Mouse (Mus musculus) embryonic facial prominence, embryonic 13.5 days (tissue): ENCODE results near the gene Limd2. TPM values are rescaled to one million over a fixed set of nuclear protein-coding genes. Genes with fewer than 3 reads are reported as not detected.
"Not testable (repeated sequence)": the region's sequence is repeated elsewhere in the genome, so short reads cannot be mapped to it uniquely, and the experiment has no call there.

ENCODE experiments used
- ATAC-seq: fragments of 200-750 bp; cut with Nextera tagmentation; 2 replicates; pipeline ENCODE4 v1.8.0; 2017; ENCODE audit warnings: low read depth; ENCODE audit not compliant: insufficient number of reproducible peaks, insufficient read depth, low FRiP score, low TSS enrichment
- H3K27ac ChIP-seq: fragments of 300-500 bp; sonication (generic); 2 replicates; pipeline ENCODE4 v1.5.1; 2015; ENCODE audit warnings: moderate library complexity, mild to moderate bottlenecking, inconsistent platforms
- H3K27me3 ChIP-seq: fragments of 300-500 bp; sonication (generic); 2 replicates; pipeline ENCODE4 v1.6.1; 2015; ENCODE audit warnings: mild to moderate bottlenecking, inconsistent platforms
- H3K36me3 ChIP-seq: fragments of 300-500 bp; sonication (generic); 2 replicates; pipeline ENCODE4 v1.6.1; 2015; ENCODE audit warnings: mild to moderate bottlenecking, inconsistent platforms
- H3K4me1 ChIP-seq: fragments of 300-500 bp; sonication (generic); 2 replicates; pipeline ENCODE4 v1.6.1; 2015; ENCODE audit warnings: inconsistent platforms
- H3K4me2 ChIP-seq: fragments of 300-500 bp; sonication (generic); 2 replicates; pipeline ENCODE4 v1.6.1; 2015; ENCODE audit warnings: moderate library complexity, mild to moderate bottlenecking, inconsistent platforms
- H3K4me3 ChIP-seq: fragments of 300-500 bp; sonication (generic); 2 replicates; pipeline ENCODE4 v1.5.1; 2015; ENCODE audit warnings: mild to moderate bottlenecking, inconsistent platforms
- H3K9ac ChIP-seq: fragments of 300-500 bp; sonication (generic); 2 replicates; pipeline ENCODE4 v1.6.1; 2015; ENCODE audit warnings: mild to moderate bottlenecking, inconsistent platforms
- H3K9me3 ChIP-seq: fragments of 300-500 bp; sonication (generic); 2 replicates; pipeline ENCODE4 v1.6.1; 2016; ENCODE audit warnings: inconsistent platforms
- WGBS: fragments of 180-500 bp; shearing (Covaris S2); methylation state at CpG from one replicate; pipeline ENCODE4 v1.1.7; 2015; ENCODE audit warnings: mixed read lengths; 5-methylcytosine and 5-hydroxymethylcytosine counted together
- polyA plus RNA-seq: library from polyadenylated mRNA; unstranded; fragments of >200 nt; fragmentation: Nextera tagmentation; extraction: Ambion mirVana; gene quantifications from 2 replicates; pipeline ENCODE4 v1.2.1, GENCODE M21; 2015

Gene Limd2
- 367 and 452 TPM in 2 replicates for polyA plus RNA-seq

DNA sequence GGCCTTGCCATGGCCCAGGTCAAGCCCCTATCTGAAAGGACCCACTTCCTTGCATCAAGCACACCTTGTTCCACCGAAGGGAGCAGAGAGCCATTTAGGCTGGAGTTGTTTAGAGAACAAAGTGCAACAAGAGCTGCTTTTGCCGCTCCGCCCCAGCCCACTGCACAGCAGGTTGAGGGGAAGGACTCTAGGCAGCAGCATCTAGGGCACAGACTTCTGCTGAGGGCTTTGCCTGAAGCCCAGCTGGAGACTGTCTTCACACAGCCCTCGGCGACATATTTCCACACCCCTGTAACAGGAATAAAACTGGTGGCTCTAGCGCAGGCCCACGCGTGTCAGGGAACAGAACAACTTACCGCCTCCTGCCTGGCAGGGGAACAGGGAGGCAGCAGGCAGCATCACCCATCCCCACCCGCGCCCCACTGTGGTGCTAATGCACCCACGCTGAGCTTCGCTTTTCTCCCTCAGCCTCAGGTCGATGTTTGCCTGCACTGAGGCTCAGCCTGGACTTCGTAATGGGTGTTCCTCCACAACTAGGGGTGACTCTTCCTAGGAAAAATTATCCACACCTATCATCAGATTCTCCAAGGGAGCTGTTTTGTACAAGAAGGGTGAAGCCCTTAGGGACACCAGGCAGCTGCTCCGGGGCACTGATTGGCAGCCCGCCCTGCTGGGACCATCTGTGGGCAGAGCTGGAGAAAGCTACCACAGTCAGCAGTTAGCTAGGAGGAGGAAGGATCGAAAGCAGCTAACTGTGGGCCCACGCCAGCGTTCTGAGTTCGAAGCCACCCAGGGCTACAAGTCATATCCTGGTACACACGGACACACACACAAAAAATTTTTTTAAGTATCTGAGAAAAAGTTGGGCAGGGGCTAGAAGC lies at the start of gene Limd2, which contains the start of gene Gm10840:
Limd2 (minus strand) TSS at position 20 of the 881 bp plus-strand sequence.
Gm10840 (plus strand) TSS at position 10 of the 881 bp plus-strand sequence.
- Histone ChIP-seq H3K4me3 (peak within 1 kb of the TSS; percentile 82), H3K36me3 (peaks cover 56% of the 10 kb centered on the region)

DNA sequence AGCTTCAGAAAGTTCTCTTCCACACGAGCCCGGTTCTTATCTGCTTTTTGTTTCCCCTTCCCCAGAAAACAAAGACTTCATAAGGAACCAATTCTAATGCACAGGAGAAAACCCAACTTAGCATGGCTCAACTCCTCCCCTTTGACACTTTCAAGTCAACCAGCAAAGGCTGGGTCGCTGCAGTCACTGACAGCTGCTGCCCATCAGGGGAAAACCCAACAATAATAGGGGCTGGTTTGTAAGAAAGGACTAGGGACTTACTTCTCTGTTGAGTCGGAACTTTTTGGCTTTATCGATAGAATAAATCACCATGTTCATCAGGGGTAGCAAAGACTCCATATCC lies 41.4 kb upstream of the Limd2 start, which contains the start of gene Strada:
Strada (minus strand) TSS at position 46 of the 343 bp plus-strand sequence.
- Histone ChIP-seq H3K4me2 (no peak within 1 kb of the TSS), H3K9me3 (no peaks in the 10 kb centered on the region), H3K4me3 (no peak within 1 kb of the TSS), H3K4me1 (no peaks in the 10 kb centered on the region), H3K9ac (no peak within 1 kb of the TSS), H3K27ac (no peak within 1 kb of the TSS), H3K27me3 (no peaks in the 10 kb centered on the region), H3K36me3 (peaks cover 91% of the 10 kb centered on the region)
- 86% methylated on average over 5 of the region's 5 CpGs for WGBS
- no peak for ATAC-seq

More for the DNA sequence above, at the start of gene Limd2, which contains the start of gene Gm10840:
- Histone ChIP-seq H3K27me3 (no peaks in the 10 kb centered on the region), H3K27ac (peak within 1 kb of the TSS; percentile 99), H3K9me3 (no peaks in the 10 kb centered on the region), H3K9ac (peak within 1 kb of the TSS; percentile 98), H3K4me2 (peak within 1 kb of the TSS; percentile 79), H3K4me1 (peaks cover 51% of the 10 kb centered on the region)
- ATAC-seq: no peak
- WGBS: 21% methylated on average over 22 of the region's 22 CpGs

- ATAC-seq: no peak
- Histone ChIP-seq H3K4me3 (no peak overlapping the region), H3K4me2 (no peak overlapping the region), H3K36me3 (peaks cover 91% of the 10 kb centered on the region), H3K27ac (no peak overlapping the region), H3K27me3 (no peaks in the 10 kb centered on the region), H3K9ac (no peak overlapping the region), H3K4me1 (no peaks in the 10 kb centered on the region), H3K9me3 (no peaks in the 10 kb centered on the region)
- 94% methylated on average over 19 of the region's 19 CpGs for WGBS
Measured at GRCm38 (mm10) chr11:106201337-106202122, 40.9 kb upstream of the Limd2 start.

DNA sequence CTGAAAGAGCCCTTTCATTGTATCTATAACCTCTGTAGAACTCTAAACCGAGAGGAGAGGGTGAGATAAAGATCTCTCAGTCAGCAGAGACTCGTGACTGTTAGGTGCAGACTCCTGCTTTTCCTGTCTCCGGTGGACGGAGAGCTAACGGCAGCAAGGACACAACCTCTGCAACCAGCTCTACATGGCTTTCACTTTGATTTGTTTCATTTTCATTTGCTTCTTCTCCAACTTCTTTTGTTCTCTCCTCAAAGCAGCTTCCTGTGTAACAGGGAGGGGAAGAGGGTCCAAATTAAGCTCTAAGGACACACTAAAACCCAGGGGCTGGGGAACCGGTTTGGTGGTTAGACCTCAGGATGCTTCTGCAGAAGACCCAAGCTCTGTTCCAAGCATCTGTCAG lies 40.1 kb upstream of the Limd2 start:
- H3K4me1 ChIP-seq: no peaks in the 10 kb centered on the region
- H3K4me3 ChIP-seq: no peak overlapping the region
- no peaks in the 10 kb centered on the region for H3K9me3 ChIP-seq
- peaks cover 86% of the 10 kb centered on the region for H3K36me3 ChIP-seq
- WGBS: 75% methylated on average over 6 of the region's 6 CpGs
- no peaks in the 10 kb centered on the region for H3K27me3 ChIP-seq
- no peak overlapping the region for H3K9ac ChIP-seq
- H3K27ac ChIP-seq: no peak overlapping the region
- no peak overlapping the region for H3K4me2 ChIP-seq
- no peak for ATAC-seq

- H3K4me3 ChIP-seq, H3K4me1 ChIP-seq, H3K9me3 ChIP-seq, H3K4me2 ChIP-seq, H3K27ac ChIP-seq, H3K9ac ChIP-seq, ATAC-seq, H3K27me3 ChIP-seq: not testable (repeated sequence)
- WGBS: 95% methylated on average over 7 of the region's 7 CpGs
- H3K36me3 ChIP-seq: peaks cover 79% of the 10 kb centered on the region
Measured at GRCm38 (mm10) chr11:106199997-106200396, 39.3 kb upstream of the Limd2 start.

GRCm38 (mm10) chr11:106198277-106198676 lies 37.6 kb upstream of the Limd2 start:
- no peak overlapping the region for H3K9ac ChIP-seq
- H3K4me2 ChIP-seq: no peak overlapping the region
- H3K4me3 ChIP-seq: no peak overlapping the region
- no peak for ATAC-seq
- peaks cover 5% of the 10 kb centered on the region; the same call in 1 of the 2 replicates for H3K4me1 ChIP-seq
- peaks cover 63% of the 10 kb centered on the region for H3K36me3 ChIP-seq
- 87% methylated on average over 4 of the region's 4 CpGs for WGBS
- H3K9me3 ChIP-seq: no peaks in the 10 kb centered on the region
- no peaks in the 10 kb centered on the region for H3K27me3 ChIP-seq
- no peak overlapping the region for H3K27ac ChIP-seq

GRCm38 (mm10) chr11:106195341-106195740 lies 34.7 kb upstream of the Limd2 start:
- ATAC-seq: no peak

GRCm38 (mm10) chr11:106194891-106195290 lies 34.2 kb upstream of the Limd2 start:
- Histone ChIP-seq H3K9ac (no peak overlapping the region), H3K4me3 (no peak overlapping the region), H3K36me3 (peaks cover 31% of the 10 kb centered on the region), H3K27me3 (no peaks in the 10 kb centered on the region), H3K27ac (no peak overlapping the region), H3K4me1 (peaks cover 14% of the 10 kb centered on the region), H3K9me3 (no peaks in the 10 kb centered on the region), H3K4me2 (no peak overlapping the region)
- no peak for ATAC-seq
- WGBS: 90% methylated on average over 7 of the region's 7 CpGs

More at GRCm38 (mm10) chr11:106195341-106195740, 34.7 kb upstream of the Limd2 start:
- no peak overlapping the region for H3K4me2 ChIP-seq
- H3K9me3 ChIP-seq: no peaks in the 10 kb centered on the region
- H3K27me3 ChIP-seq: no peaks in the 10 kb centered on the region
- H3K4me3 ChIP-seq: no peak overlapping the region
- H3K36me3 ChIP-seq: peaks cover 35% of the 10 kb centered on the region
- no peak overlapping the region for H3K9ac ChIP-seq
- peaks cover 14% of the 10 kb centered on the region for H3K4me1 ChIP-seq
- H3K27ac ChIP-seq: no peak overlapping the region

- peak overlapping the region; percentile 90 for H3K27ac ChIP-seq
- peaks cover 14% of the 10 kb centered on the region for H3K4me1 ChIP-seq
- no peak for ATAC-seq
- peak overlapping the region; percentile 63 for H3K4me2 ChIP-seq
- peak overlapping the region; percentile 78 for H3K9ac ChIP-seq
- WGBS: 35% methylated on average over 3 of the region's 3 CpGs
- H3K36me3 ChIP-seq: peaks cover 26% of the 10 kb centered on the region
- H3K4me3 ChIP-seq: peak overlapping the region; percentile 67
- no peaks in the 10 kb centered on the region for H3K27me3 ChIP-seq
- H3K9me3 ChIP-seq: no peaks in the 10 kb centered on the region
Measured at GRCm38 (mm10) chr11:106194155-106194541, 33.5 kb upstream of the Limd2 start.

GRCm38 (mm10) chr11:106193371-106194154 lies 32.9 kb upstream of the Limd2 start:
- Histone ChIP-seq H3K4me1 (peaks cover 14% of the 10 kb centered on the region), H3K27me3 (no peaks in the 10 kb centered on the region), H3K36me3 (peaks cover 24% of the 10 kb centered on the region), H3K9ac (peak overlapping the region; percentile 80), H3K27ac (peak overlapping the region; percentile 90), H3K4me3 (peak overlapping the region; percentile 67), H3K9me3 (no peaks in the 10 kb centered on the region), H3K4me2 (peak overlapping the region; percentile 63)
- WGBS: under 1% methylated on average over 44 of the region's 44 CpGs
- peak; percentile 93 for ATAC-seq
